Mouse (Mus musculus) monocyte, adult 2 months (primary cell): ENCODE results near the gene Nfia.

ENCODE experiments used
- DNase-seq, 2 experiments: peaks; one replicate each; pipeline ENCODE4 v3.0.0; 2022; ENCODE audit warnings: low spot score in 2 of 2, low read depth in 1 of 2

Nfia gene

DNA sequence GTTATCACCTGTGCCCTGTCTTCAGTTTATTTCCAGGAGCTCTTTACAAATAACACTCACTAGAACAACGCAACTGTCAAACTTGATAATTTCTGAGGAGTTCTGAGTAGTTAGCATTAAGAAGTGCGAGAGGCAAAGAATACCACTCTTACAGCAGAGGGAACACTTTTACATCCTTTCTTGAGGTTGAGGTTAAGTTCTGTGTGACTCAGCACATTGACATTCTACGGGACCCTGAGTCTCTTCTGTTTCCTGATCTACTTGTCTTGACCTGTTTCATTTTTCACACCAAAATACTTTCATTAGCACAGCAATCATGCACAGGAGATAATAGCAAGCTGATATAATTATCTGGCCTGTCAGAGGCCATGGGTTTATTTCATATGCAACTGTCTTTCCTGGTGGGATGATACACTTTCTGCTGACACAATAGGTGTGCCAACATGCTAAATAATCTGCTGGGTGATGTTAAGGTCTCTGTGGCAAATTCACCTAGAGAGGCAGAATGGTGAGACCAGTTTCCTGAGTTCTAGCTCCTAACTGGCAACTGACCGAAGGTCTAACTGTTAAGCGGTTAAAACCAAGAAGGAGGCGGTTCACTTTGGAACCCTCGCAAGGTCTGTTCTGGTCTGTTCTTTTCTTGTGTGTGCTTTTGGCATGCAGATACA lies 59.2 kb downstream of the Nfia start:
- no peak for DNase-seq

DNA sequence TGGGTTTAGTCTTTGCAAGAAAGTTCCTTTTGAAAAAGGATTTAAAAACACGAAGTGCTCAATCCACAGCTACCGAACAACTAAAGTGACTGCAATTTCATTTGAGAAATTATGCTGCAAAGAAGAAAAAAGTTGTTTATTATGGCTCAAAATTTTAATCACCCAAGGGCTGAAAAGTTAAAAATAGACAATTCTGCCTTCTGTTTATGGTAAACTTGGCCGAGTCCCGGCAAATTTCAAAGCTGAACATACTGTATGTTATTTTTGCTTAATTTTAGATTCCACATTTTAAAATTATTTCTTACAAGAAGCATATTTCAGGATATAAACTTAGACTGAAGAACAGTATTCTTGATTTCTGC lies 59.7 kb downstream of the Nfia start:
- DNase-seq, result no peak

GRCm38 (mm10) chr4:97836812-97837211 lies 64.3 kb downstream of the Nfia start:
- no peak for DNase-seq

DNA sequence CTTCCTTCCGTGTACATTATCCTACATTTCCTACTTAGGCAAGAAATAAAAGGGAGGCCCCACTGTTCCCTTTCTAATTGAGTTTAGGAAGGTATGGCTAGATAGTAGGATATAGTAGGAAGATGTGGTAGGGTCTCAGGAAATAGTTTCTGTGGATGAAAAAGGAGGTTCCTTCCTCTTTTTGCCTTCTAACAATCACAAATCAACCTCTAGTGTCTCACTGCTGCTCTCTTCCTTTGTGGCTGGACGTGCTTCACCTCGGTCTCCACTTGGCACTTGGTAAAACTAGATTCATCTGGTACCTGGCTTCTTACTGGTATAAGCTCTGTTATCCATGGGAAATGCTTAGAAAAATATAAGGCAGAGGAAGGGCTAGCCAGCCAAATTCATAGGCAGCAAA lies 65.2 kb downstream of the Nfia start:
- DNase-seq, result no peak

DNA sequence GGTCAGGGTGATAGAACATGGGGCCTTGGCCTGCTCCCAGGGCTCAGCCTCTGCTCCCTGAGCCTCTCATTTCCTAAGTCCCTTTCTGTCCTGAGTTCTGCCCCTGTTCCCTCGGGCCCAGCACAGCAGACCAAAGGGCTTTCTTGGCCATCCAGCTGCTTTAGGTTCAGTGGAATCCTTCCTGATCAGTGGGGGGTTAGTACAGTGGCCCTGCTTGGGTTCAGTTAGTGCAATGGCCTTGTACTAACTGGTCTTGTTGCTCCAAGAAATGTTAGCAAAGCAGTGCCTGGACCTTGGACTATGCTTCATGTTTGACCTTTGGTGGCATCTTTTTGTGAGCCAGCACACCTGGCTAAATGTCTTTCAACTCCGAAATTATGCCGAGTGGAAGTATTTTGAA lies 66.1 kb downstream of the Nfia start:
- no peak for DNase-seq

GRCm38 (mm10) chr4:97839406-97840101 lies 67.0 kb downstream of the Nfia start:
- DNase-seq, result no peak

GRCm38 (mm10) chr4:97840227-97841062 lies 67.9 kb downstream of the Nfia start:
- DNase-seq, result no peak

DNA sequence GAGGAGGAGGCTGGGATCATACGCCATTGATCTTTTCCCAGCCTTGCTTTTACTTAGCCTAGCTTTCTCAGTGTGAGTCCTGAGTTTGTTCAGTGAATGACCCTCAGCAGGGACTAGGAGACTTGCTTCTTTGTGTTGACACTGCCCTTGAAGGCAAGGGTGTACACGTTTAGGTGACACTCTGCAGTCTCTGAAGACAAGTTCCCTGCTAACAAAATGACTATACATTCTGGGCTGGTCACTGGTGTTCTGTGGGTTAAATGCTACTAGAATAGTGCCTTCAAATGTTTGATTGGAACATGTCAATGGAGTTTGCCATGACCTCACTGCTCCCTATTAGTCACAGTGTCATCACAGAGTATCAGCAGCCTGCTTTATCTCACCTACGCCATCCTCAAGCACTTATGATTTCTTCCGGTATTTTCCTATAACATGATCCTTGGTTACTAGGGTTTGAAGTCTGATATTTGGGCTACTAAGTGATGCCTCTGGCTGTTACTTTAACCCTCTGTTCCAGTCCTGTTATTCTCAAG lies 68.6 kb downstream of the Nfia start:
- DNase-seq, result no peak

DNA sequence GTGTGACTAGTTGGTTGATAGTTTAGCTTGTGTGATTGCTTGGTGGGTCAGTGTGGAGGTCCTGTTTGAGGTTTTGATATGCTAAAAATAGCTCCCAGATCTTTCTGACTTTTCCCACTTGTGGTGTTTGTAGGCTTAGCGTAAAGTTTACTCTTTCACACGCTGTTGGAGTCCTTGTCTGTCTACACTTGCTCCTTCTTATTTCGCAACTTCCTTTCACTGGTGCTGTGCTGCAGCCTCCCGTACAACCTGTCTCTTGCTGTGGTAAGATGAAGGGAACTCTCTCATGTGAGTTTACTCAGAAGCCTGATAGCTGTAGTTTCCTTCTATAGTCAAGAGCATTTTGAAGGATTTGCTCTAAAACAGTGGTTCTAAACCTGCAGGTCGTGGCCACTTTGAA lies 69.2 kb downstream of the Nfia start:
- no peak for DNase-seq

DNA sequence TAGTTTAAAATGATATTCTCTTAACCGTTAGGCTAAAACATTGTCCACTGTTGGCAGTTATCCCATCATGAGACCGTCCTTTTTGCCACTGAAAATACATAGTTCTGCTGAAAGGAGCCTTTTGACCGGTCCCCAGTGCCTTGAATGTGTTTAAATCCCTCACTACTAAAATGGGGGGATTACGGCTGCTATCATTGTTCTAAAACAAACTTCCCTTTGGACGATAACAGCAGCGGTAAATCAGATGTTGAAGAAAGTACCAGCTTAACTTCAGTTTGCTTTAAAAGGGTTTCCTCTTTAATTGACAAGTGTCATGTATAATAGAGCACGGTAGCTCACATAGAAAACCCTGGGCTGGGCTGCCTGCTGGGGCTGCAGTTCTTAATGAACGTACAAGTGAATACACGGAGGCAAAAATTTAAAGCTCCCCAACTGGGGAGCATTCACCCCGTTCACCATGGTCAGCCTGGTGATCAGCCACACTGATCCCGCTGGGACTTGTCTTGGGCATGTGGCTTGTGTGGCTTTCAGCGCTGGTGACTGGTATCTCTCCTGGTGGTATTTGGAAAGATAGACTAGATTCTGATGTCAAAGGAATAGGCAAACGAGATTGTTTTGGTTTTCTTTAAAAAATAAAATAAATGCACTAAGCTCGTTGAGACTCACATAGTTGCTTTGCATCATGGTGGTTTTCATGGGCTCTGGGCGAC lies 71.6 kb downstream of the Nfia start:
- no peak for DNase-seq

DNA sequence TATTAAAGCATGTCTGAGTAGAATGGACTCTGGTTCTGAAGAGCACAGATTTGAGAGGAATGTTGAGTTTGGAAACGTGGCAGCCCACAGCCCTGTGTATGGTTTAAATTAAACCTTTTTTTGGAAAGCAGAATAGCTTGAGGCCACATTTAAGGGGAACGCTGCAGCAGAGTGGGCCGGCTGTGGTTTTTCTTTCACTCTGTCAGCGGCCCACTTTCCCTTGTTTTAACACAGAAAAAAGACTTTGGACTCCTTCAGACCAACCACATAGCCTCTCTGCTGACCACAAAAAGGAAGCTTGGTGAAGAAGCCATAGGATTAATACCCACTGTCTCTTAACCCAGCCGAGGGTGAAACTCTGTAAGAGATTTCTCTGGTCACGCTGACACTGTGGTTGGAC lies 72.4 kb downstream of the Nfia start:
- DNase-seq, result no peak

- DNase-seq, result no peak
Observed at GRCm38 (mm10) chr4:97847653-97848052, 75.1 kb downstream of the Nfia start.

- no peak for DNase-seq
Observed at GRCm38 (mm10) chr4:97850991-97851390, 78.5 kb downstream of the Nfia start.

DNA sequence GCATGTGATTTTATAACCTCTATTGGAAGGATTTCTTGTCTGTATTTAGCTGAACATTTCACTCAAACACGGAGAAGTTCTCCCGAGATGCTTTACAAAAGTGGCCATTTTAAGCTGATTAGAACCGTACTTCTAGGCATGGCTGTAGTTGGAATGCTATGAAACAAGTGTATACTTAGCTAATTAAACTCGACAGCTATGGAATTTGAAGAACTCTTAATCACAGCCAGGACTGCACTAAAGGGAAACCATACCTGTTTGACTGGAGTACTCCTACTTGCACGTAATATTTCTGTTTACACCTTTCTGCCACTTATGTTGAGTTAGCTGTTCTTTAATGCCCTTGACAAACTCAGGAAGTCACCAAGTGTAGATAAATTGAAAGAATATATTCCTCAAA lies 79.2 kb downstream of the Nfia start:
- DNase-seq, result no peak

- no peak for DNase-seq
Observed at GRCm38 (mm10) chr4:97852626-97853025, 80.1 kb downstream of the Nfia start.

- DNase-seq, result no peak
Observed at GRCm38 (mm10) chr4:97854779-97855178, 82.2 kb downstream of the Nfia start.

DNA sequence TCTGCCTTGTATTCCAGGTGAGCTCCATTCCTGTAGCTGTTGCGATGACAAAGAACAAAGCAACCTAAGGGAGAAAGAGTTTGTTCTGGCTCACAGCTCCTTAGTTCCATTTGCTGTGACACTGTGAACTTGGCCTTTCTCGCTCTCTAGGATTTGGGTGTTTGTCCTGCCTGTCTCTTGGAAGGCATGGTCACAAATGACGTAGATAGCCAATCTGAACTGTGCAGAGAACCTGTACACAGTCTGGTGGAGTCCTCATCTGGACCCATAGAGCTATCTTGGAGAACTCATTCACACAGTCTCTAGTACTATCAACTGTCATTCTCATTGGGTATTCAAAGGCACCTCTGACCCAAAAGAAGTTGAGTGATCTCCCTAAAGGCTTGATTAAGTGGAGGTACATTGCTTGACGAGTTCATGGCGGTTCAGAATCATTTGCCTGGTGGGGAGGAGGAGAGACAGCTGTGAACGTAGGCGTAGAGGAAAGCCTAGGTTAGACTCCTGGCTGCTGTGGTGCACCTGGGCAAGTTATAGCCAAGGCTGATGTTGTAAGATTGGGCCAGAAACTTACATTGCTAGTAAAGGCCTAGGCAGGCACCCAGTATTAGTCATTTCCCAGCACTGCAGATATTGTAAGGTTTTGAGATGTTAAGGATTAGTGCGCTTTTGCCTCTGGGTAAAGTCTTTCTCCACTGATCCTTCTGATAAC lies 83.3 kb downstream of the Nfia start:
- no peak for DNase-seq

DNA sequence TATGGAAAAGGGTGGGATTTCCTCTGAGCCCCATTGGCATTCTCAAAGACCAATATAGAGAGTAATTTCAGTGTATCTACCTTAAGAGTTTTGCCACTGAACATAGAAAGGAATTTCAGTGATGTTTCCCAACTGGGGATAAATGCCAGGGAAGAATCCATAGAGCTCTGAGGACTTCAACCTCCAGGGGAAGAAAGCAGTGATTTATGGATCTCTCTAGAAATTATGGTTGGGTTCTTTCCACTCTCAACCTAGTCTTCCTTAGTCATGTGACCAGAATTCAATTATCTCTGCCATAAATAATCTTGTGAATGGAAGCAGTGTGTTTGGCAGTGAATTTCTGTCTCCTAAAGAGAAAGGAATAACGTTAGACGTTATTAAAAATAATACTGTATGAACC lies 85.0 kb downstream of the Nfia start:
- no peak for DNase-seq

GRCm38 (mm10) chr4:97859431-97859830 lies 86.9 kb downstream of the Nfia start:
- DNase-seq, result no peak

DNA sequence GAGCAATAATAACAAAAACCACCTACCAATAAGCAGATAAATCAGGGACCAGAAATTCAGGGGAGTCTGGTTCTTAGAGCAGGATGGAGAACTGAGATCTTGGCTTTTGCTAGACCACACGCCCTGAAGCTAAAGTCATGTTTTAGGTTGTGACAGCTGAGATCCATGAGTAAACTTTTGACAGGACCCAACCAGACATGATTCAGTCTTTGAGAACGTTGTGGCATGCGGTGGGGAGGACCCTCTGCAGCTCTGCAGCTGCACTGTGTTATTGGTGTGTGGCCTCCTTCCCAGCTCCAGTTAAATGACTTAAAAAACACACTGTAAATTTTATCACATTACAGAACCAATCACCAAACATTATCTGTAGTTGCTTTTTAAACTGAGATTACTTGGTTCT lies 87.8 kb downstream of the Nfia start:
- DNase-seq, result no peak
